Comparison of ENCODE assay signal across 11 mouse cellular contexts in genomic region chr4:122910577-122910976, GRCm38 (mm10). TPM values are rescaled to one million over a fixed set of nuclear protein-coding genes. Genes with fewer than 3 reads are reported as not detected.
DNase-seq lines count a peak whose midpoint lies in the region; ATAC-seq and TF ChIP-seq lines count a peak whose summit lies in the region.
"Had no signal": no experiment of that assay in that cellular context is flagged by ENCODE, and none has a peak within 500 bp of the region (broad histone marks: within the 10 kb centered on the region; RNA-seq: fewer than 3 reads in every experiment).

No protein-coding gene starts in this region.

- no peak overlapping the region for H3K4me3 ChIP-seq in forebrain, postnatal 0 days (ENCODE audit: low read depth, low read length)
- no peak overlapping the region for H3K4me3 ChIP-seq in forebrain, embryonic 16.5 days (replicated peaks; ENCODE audit: low read length)
- no peak overlapping the region for H3K4me3 ChIP-seq in midbrain, embryonic 14.5 days (replicated peaks; ENCODE audit: low read depth, low read length)
- no peak overlapping the region for H3K4me3 ChIP-seq in midbrain, embryonic 13.5 days (replicated peaks)
- H3K4me3 ChIP-seq in stomach, postnatal 0 days (ENCODE audit: low read depth, low read length) = no peak overlapping the region
- H3K4me3 ChIP-seq: erythroblast, embryonic 14.5 days; lung, embryonic 15.5 days had no signal

- intact Hi-C loops in left cerebral cortex, postnatal 36 days (cut with DNase I) = loop anchor here (5.0 kb wide), 1 partner anchor 172 kb away; no protein-coding TSS in a partner anchor

- no peak overlapping the region for H3K27ac ChIP-seq in forebrain, postnatal 0 days (ENCODE audit: low read depth, low read length)
- H3K27ac ChIP-seq in forebrain, embryonic 16.5 days (ENCODE audit: low read length) = no peak overlapping the region
- no peak overlapping the region for H3K27ac ChIP-seq in midbrain, embryonic 14.5 days (replicated peaks; ENCODE audit: low read depth, low read length)
- H3K27ac ChIP-seq in midbrain, embryonic 13.5 days = no peak overlapping the region
- H3K27ac ChIP-seq in stomach, postnatal 0 days (replicated peaks) = no peak overlapping the region
- H3K27ac ChIP-seq: lung, embryonic 15.5 days had no signal

- ATAC-seq in forebrain, postnatal 0 days = no peak
- no peak for ATAC-seq in forebrain, embryonic 16.5 days
- ATAC-seq in midbrain, embryonic 14.5 days (ENCODE audit: low FRiP score, low TSS enrichment) = no peak
- ATAC-seq in midbrain, embryonic 13.5 days = no peak
- ATAC-seq in stomach, postnatal 0 days (ENCODE audit: low FRiP score, low TSS enrichment) = no peak

- no peak overlapping the region for H3K9ac ChIP-seq in forebrain, postnatal 0 days
- H3K9ac ChIP-seq in forebrain, embryonic 16.5 days (replicated peaks; ENCODE audit: low read depth, low read length) = no peak overlapping the region
- H3K9ac ChIP-seq in midbrain, embryonic 14.5 days (replicated peaks; ENCODE audit: low read length) = no peak overlapping the region
- H3K9ac ChIP-seq in midbrain, embryonic 13.5 days (replicated peaks) = no peak overlapping the region
- H3K9ac ChIP-seq in stomach, postnatal 0 days (ENCODE audit: low read length) = no peak overlapping the region
- H3K9ac ChIP-seq: lung, embryonic 15.5 days had no signal

- no peak for TF ChIP-seq EP300 in stomach, postnatal 0 days (optimal IDR thresholded peaks at IDR 0.05)

- H3K4me2 ChIP-seq in forebrain, postnatal 0 days (ENCODE audit: low read depth) = no peak overlapping the region
- no peak overlapping the region for H3K4me2 ChIP-seq in forebrain, embryonic 16.5 days (ENCODE audit: low read length)
- H3K4me2 ChIP-seq in midbrain, embryonic 14.5 days (ENCODE audit: low read length) = no peak overlapping the region
- H3K4me2 ChIP-seq in midbrain, embryonic 13.5 days (replicated peaks) = no peak overlapping the region
- H3K4me2 ChIP-seq in stomach, postnatal 0 days (replicated peaks; ENCODE audit: low read depth) = no peak overlapping the region
- H3K4me2 ChIP-seq: lung, embryonic 15.5 days had no signal

- peak; percentile 60 for TF ChIP-seq CTCF in forebrain, postnatal 0 days (IDR thresholded peaks at IDR 0.05; ENCODE audit: low read depth)
- TF ChIP-seq CTCF in stomach, postnatal 0 days (IDR thresholded peaks at IDR 0.05; ENCODE audit: low read depth) = peak; percentile 76

- no peaks in the 10 kb centered on the region for H3K9me3 ChIP-seq in forebrain, postnatal 0 days (ENCODE audit: low read length)
- H3K9me3 ChIP-seq in forebrain, embryonic 16.5 days (ENCODE audit: control insufficient read depth, low read length) = no peaks in the 10 kb centered on the region
- no peaks in the 10 kb centered on the region; the same call in 1 of the 2 replicates for H3K9me3 ChIP-seq in midbrain, embryonic 14.5 days (ENCODE audit: control insufficient read depth, low read length)
- H3K9me3 ChIP-seq in midbrain, embryonic 13.5 days = no peaks in the 10 kb centered on the region
- peaks cover 3% of the 10 kb centered on the region; the same call in 1 of the 2 replicates for H3K9me3 ChIP-seq in stomach, postnatal 0 days (ENCODE audit: control insufficient read depth, low read length)

- no peak for DNase-seq in forebrain, postnatal 0 days
- peak; percentile 13 for DNase-seq in midbrain, embryonic 14.5 days
- peak; percentile 34 for DNase-seq in c-Kit-positive CD71-positive TER-119-positive erythroid progenitor cells, embryonic 14.5 days (ENCODE audit: low spot score)
- DNase-seq in stomach, postnatal 0 days (ENCODE audit: low spot score) = no peak
- no peak for DNase-seq in left cerebral cortex, postnatal 36 days (ENCODE audit: low spot score in 2 of 2)
- DNase-seq in heart, adult 8-10 months (ENCODE audit: low spot score) = no peak
- DNase-seq: right cerebral cortex, adult 18-20 months had no signal

- 0 out of 2 replicates have a peak, but pooled peaks cover 4% of the 10 kb centered on the region for H3K4me1 ChIP-seq in forebrain, postnatal 0 days (ENCODE audit: insufficient read depth)
- H3K4me1 ChIP-seq in forebrain, embryonic 16.5 days (replicated peaks; ENCODE audit: control insufficient read depth, insufficient read depth, low read length) = peaks cover 14% of the 10 kb centered on the region
- peaks cover 13% of the 10 kb centered on the region for H3K4me1 ChIP-seq in midbrain, embryonic 14.5 days (ENCODE audit: control insufficient read depth, insufficient read depth, low read length)
- peaks cover 16% of the 10 kb centered on the region for H3K4me1 ChIP-seq in midbrain, embryonic 13.5 days (replicated peaks)
- no peaks in the 10 kb centered on the region for H3K4me1 ChIP-seq in stomach, postnatal 0 days (replicated peaks; ENCODE audit: control insufficient read depth, insufficient read depth)
- H3K4me1 ChIP-seq: lung, embryonic 15.5 days had no signal

- H3K36me3 ChIP-seq in forebrain, postnatal 0 days (ENCODE audit: insufficient read depth) = no peaks in the 10 kb centered on the region
- H3K36me3 ChIP-seq in forebrain, embryonic 16.5 days (ENCODE audit: control insufficient read depth, insufficient read depth) = no peaks in the 10 kb centered on the region
- H3K36me3 ChIP-seq in midbrain, embryonic 14.5 days (ENCODE audit: control insufficient read depth, insufficient read depth, low read length) = no peaks in the 10 kb centered on the region
- H3K36me3 ChIP-seq in midbrain, embryonic 13.5 days = no peaks in the 10 kb centered on the region
- no peaks in the 10 kb centered on the region for H3K36me3 ChIP-seq in stomach, postnatal 0 days (ENCODE audit: control insufficient read depth, insufficient read depth, low read length)
- H3K36me3 ChIP-seq: lung, embryonic 15.5 days had no signal

- WGBS in forebrain, postnatal 0 days = 55% methylated on average over 6 of the region's 6 CpGs
- WGBS in forebrain, embryonic 16.5 days = 53% methylated on average over 6 of the region's 6 CpGs
- 67% methylated on average over 6 of the region's 6 CpGs for WGBS in midbrain, embryonic 14.5 days
- WGBS in midbrain, embryonic 13.5 days = 50% methylated on average over 6 of the region's 6 CpGs
- WGBS in stomach, postnatal 0 days = 35% methylated on average over 6 of the region's 6 CpGs

- H3K27me3 ChIP-seq in forebrain, postnatal 0 days (ENCODE audit: insufficient read depth, low read length) = no peaks in the 10 kb centered on the region
- no peaks in the 10 kb centered on the region for H3K27me3 ChIP-seq in forebrain, embryonic 16.5 days (replicated peaks; ENCODE audit: control insufficient read depth, insufficient read depth, low read length)
- no peaks in the 10 kb centered on the region for H3K27me3 ChIP-seq in midbrain, embryonic 14.5 days (ENCODE audit: control insufficient read depth, insufficient read depth, low read length)
- H3K27me3 ChIP-seq in midbrain, embryonic 13.5 days = no peaks in the 10 kb centered on the region
- no peaks in the 10 kb centered on the region for H3K27me3 ChIP-seq in stomach, postnatal 0 days (ENCODE audit: control insufficient read depth, insufficient read depth, low read length)
- H3K27me3 ChIP-seq: lung, embryonic 15.5 days had no signal

RNA-seq across cellular contexts. Expression of gene Cap1, which starts 24.7 kb away (rescaled TPM):
- 155 and 161 TPM in 2 replicates for total RNA-seq in forebrain, postnatal 0 days (2014; rRNA removed)
- 68.5 and 75.2 TPM in 2 replicates for polyA plus RNA-seq in forebrain, postnatal 0 days (2015; fragmentation: Nextera tagmentation; extraction: Ambion mirVana)
- 77.5 and 80.8 TPM in 2 replicates for polyA plus RNA-seq in forebrain, embryonic 16.5 days (2015; fragmentation: Nextera tagmentation; extraction: Ambion mirVana)
- 52.2 and 72.8 TPM in 2 replicates for polyA plus RNA-seq in midbrain, embryonic 14.5 days (2014; fragmentation: Nextera tagmentation; extraction: Ambion mirVana)
- polyA plus RNA-seq in midbrain, embryonic 13.5 days (2015; fragmentation: Nextera tagmentation; extraction: Ambion mirVana) = 73.8 and 77.2 TPM in 2 replicates
- 53.2 and 56.2 TPM in 2 replicates for polyA plus RNA-seq in stomach, postnatal 0 days (2015; fragmentation: Nextera tagmentation; extraction: Ambion mirVana)
- total RNA-seq in left cerebral cortex, postnatal 36 days (2021) = 100 to 1,000 TPM; 267 to 277 TPM
- total RNA-seq in heart, adult 8-10 months (2022) = 10 to 100 TPM; 38.4 to 47.9 (median 42.1) TPM

RNA-seq across cellular contexts. Expression of gene Mfsd2a, which starts 50.4 kb away (rescaled TPM):
- 34.7 and 40.7 TPM in 2 replicates for total RNA-seq in forebrain, postnatal 0 days (2014; rRNA removed)
- polyA plus RNA-seq in forebrain, postnatal 0 days (2015; fragmentation: Nextera tagmentation; extraction: Ambion mirVana) = 30.6 and 33.4 TPM in 2 replicates
- 34.3 and 37.2 TPM in 2 replicates for polyA plus RNA-seq in forebrain, embryonic 16.5 days (2015; fragmentation: Nextera tagmentation; extraction: Ambion mirVana)
- polyA plus RNA-seq in midbrain, embryonic 14.5 days (2014; fragmentation: Nextera tagmentation; extraction: Ambion mirVana) = 31.2 and 33.4 TPM in 2 replicates
- polyA plus RNA-seq in midbrain, embryonic 13.5 days (2015; fragmentation: Nextera tagmentation; extraction: Ambion mirVana) = 31.7 and 32.5 TPM in 2 replicates
- polyA plus RNA-seq in stomach, postnatal 0 days (2015; fragmentation: Nextera tagmentation; extraction: Ambion mirVana) = 6.8 and 7.1 TPM in 2 replicates
- 10 to 100 TPM; 36.9 to 50.0 TPM for total RNA-seq in left cerebral cortex, postnatal 36 days (2021)
- not detected for total RNA-seq in heart, adult 8-10 months (2022)
- polyA plus RNA-seq: erythroblast, embryonic 14.5 days had no signal

Comparison
In these comparisons a context has a peak if more than half of its experiments do, and no peak if none do; other contexts are left out.
1. DNase-seq: peak in midbrain, embryonic 14.5 days (single experiment) and c-Kit-positive CD71-positive TER-119-positive erythroid progenitor cells, embryonic 14.5 days (single experiment); none in forebrain, postnatal 0 days (single experiment), stomach, postnatal 0 days (single experiment), left cerebral cortex, postnatal 36 days (0 of 2) and heart, adult 8-10 months (single experiment).